ENCODE assay signal across 7 mouse cellular contexts in the genomic region with DNA sequence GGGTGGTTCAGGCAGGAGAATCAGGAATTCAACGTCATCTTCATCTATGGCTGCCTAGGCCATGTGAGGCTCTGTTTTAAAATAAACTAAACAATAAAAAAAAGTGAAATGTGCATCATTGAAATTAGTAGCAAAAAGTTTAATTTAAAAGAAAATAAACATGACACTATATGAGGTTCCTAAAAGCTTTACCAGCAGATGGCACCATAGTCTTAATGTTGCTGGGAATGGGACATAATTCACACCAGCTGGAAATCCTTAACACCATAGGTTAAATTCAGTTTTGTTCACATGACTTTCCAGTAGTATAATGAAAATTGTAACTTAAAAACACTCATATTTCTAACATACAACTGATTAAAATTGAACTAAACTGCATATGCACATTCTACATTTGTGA.
DNase-seq lines count a peak whose midpoint lies in the region; ATAC-seq and TF ChIP-seq lines count a peak whose summit lies in the region.

No protein-coding gene starts in this region.

- CTCF ChIA-PET in Patski (lab: Charles Lee) = no interaction called here

- POLR2A ChIA-PET in Patski (lab: Charles Lee) = no interaction called here

- H3K4me2 ChIP-seq in kidney, embryonic 15.5 days = no peak overlapping the region
- no peak overlapping the region for H3K4me2 ChIP-seq in kidney, embryonic 14.5 days (replicated peaks; ENCODE audit: low read depth, low read length)
- H3K4me2 ChIP-seq in hindbrain, embryonic 16.5 days (ENCODE audit: low read length) = no peak overlapping the region

- no peaks in the 10 kb centered on the region for H3K9me3 ChIP-seq in kidney, embryonic 15.5 days (replicated peaks)
- no peaks in the 10 kb centered on the region for H3K9me3 ChIP-seq in kidney, embryonic 14.5 days (ENCODE audit: control insufficient read depth, low read length)
- H3K9me3 ChIP-seq in hindbrain, embryonic 16.5 days (ENCODE audit: control insufficient read depth, low read length) = no peaks in the 10 kb centered on the region

- intact Hi-C loops in gastrocnemius, postnatal 36 days (cut with DNase I) = no loop called here

- no peaks in the 10 kb centered on the region for H3K4me1 ChIP-seq in kidney, embryonic 15.5 days
- H3K4me1 ChIP-seq in kidney, embryonic 14.5 days (ENCODE audit: control insufficient read depth, insufficient read depth, low read length) = no peaks in the 10 kb centered on the region
- H3K4me1 ChIP-seq in hindbrain, embryonic 16.5 days (ENCODE audit: control insufficient read depth, insufficient read depth, low read depth, low read length) = no peaks in the 10 kb centered on the region

- TF ChIP-seq CTCF in Patski (IDR thresholded peaks at IDR 0.05) = peak; percentile 47

- no peak overlapping the region for H3K4me3 ChIP-seq in kidney, embryonic 15.5 days (replicated peaks)
- H3K4me3 ChIP-seq in kidney, embryonic 14.5 days (ENCODE audit: low read length) = no peak overlapping the region
- H3K4me3 ChIP-seq in hindbrain, embryonic 16.5 days (ENCODE audit: low read length) = no peak overlapping the region

- H3K9ac ChIP-seq in kidney, embryonic 15.5 days = no peak overlapping the region
- H3K9ac ChIP-seq in kidney, embryonic 14.5 days (ENCODE audit: low read depth, low read length) = no peak overlapping the region
- H3K9ac ChIP-seq in hindbrain, embryonic 16.5 days (ENCODE audit: low read depth, low read length) = no peak overlapping the region

- DNase-seq in A20 (ENCODE audit: low read depth, low spot score) (peak; percentile 3), Patski (ENCODE audit: low read depth, low spot score) (no peak)
- DNase-seq in T-cell, adult 2 months (ENCODE audit: low spot score) = no peak
- no peak for DNase-seq in gastrocnemius, postnatal 36 days

- H3K27ac ChIP-seq in kidney, embryonic 15.5 days = no peak overlapping the region
- no peak overlapping the region for H3K27ac ChIP-seq in kidney, embryonic 14.5 days (ENCODE audit: low read depth, low read length)
- H3K27ac ChIP-seq in hindbrain, embryonic 16.5 days (ENCODE audit: low read depth, low read length) = no peak overlapping the region

- WGBS in kidney, embryonic 15.5 days = 28% methylated on average over 1 of the region's 1 CpGs
- 40% methylated on average over 1 of the region's 1 CpGs for WGBS in kidney, embryonic 14.5 days
- 44% methylated on average over 1 of the region's 1 CpGs for WGBS in hindbrain, embryonic 16.5 days

- no peaks in the 10 kb centered on the region for H3K36me3 ChIP-seq in kidney, embryonic 15.5 days
- no peaks in the 10 kb centered on the region for H3K36me3 ChIP-seq in kidney, embryonic 14.5 days (ENCODE audit: control insufficient read depth, insufficient read depth, low read length)
- H3K36me3 ChIP-seq in hindbrain, embryonic 16.5 days (ENCODE audit: control insufficient read depth, insufficient read depth, low read length) = no peaks in the 10 kb centered on the region

- in situ Hi-C loops in Patski (cut with MboI; ENCODE audit: low pct_unique_long_range_greater_than_20kb) = loop anchor here (5.0 to 10.0 kb wide), 2 partner anchors 448 to 741 kb away; no protein-coding TSS in a partner anchor

- no peaks in the 10 kb centered on the region for H3K27me3 ChIP-seq in kidney, embryonic 15.5 days
- H3K27me3 ChIP-seq in kidney, embryonic 14.5 days (ENCODE audit: control insufficient read depth, insufficient read depth, low read length) = no peaks in the 10 kb centered on the region
- no peaks in the 10 kb centered on the region for H3K27me3 ChIP-seq in Patski
- H3K27me3 ChIP-seq in hindbrain, embryonic 16.5 days (replicated peaks; ENCODE audit: control insufficient read depth, insufficient read depth, low read length) = no peaks in the 10 kb centered on the region

- ATAC-seq in kidney, embryonic 15.5 days (replicated peaks; ENCODE audit: low FRiP score) = peak; percentile 64; the same call in 1 of the 2 replicates
- no peak for ATAC-seq in kidney, embryonic 14.5 days (ENCODE audit: low FRiP score, low TSS enrichment)
- ATAC-seq in Patski = no peak
- peak; percentile 76; the same call in 1 of the 2 replicates for ATAC-seq in hindbrain, embryonic 16.5 days

Comparison
In these comparisons a context has a peak if more than half of its experiments do, and no peak if none do; other contexts are left out.
1. ATAC-seq: peak in kidney, embryonic 15.5 days (single experiment) and hindbrain, embryonic 16.5 days (single experiment); none in kidney, embryonic 14.5 days (single experiment) and Patski (single experiment).